Mouse (Mus musculus) erythroblast, embryonic 14.5 days (primary cell): Measurements from ENCODE around the gene Edem2.

Experiments
- GATA1 ChIP-seq: IDR thresholded peaks from 2 replicates; pipeline ENCODE4 v1.6.1; 2012; ENCODE audit warnings: low read length, inconsistent platforms, mixed read lengths
- TAL1 ChIP-seq: IDR thresholded peaks from 3 replicates; pipeline ENCODE4 v1.6.1; 2012; ENCODE audit warnings: low read length, inconsistent platforms, mixed read lengths

DNA sequence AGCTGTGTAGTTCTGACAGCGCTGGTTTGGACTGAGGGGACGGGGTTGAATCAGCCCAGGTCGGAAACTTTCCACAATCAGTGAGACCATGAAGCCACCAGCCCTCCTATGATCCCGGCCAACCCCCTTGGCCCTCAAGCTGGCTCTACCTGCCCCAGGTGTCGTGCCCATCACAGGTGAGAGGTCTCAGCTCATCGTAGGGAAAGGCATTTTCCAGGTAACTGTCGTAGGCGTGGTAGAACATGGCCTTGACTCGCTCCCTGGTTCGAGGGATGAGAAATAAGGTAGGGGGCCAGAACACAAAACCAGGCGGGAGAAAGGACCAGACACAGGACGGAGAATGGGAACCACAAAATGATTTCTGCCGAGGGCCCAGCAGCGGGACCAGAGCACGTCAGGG, 533 bp downstream of the Edem2 start:
- TF ChIP-seq TAL1 (no peak), GATA1 (no peak)
